12 mouse cellular contexts compared by ENCODE assay signal in genomic region chr1:37317644-37318285, GRCm38 (mm10). TPM values are rescaled to one million over a fixed set of nuclear protein-coding genes. Genes with fewer than 3 reads are reported as not detected.
A peak's percentile ranks its signal among the peaks of the same experiment; 100 is the strongest.
DNase-seq lines count a peak whose midpoint lies in the region; ATAC-seq lines count a peak whose summit lies in the region.
"Had no signal": no experiment of that assay in that cellular context is flagged by ENCODE, and none has a peak within 500 bp of the region (broad histone marks: within the 10 kb centered on the region; RNA-seq: fewer than 3 reads in every experiment).

No protein-coding gene starts in this region.

- H3K9ac ChIP-seq in liver, embryonic 15.5 days, result no peak overlapping the region
- no peak overlapping the region for H3K9ac ChIP-seq in liver, embryonic 11.5 days (ENCODE audit: low read depth, low read length)
- no peak overlapping the region for H3K9ac ChIP-seq in hindbrain, embryonic 16.5 days (ENCODE audit: low read depth, low read length)
- H3K9ac ChIP-seq: lung, embryonic 14.5 days had no signal

- peaks cover 96% of the 10 kb centered on the region for H3K79me2 ChIP-seq in macrophage (ENCODE audit: inconsistent target)

- 43% methylated on average over 7 of the region's 7 CpGs for WGBS in liver, embryonic 15.5 days (ENCODE audit: insufficient replicate concordance)
- 60% methylated on average over 7 of the region's 7 CpGs for WGBS in liver, embryonic 11.5 days
- 28% methylated on average over 7 of the region's 7 CpGs for WGBS in macrophage (ENCODE audit: missing documents)
- 85% methylated on average over 7 of the region's 7 CpGs for WGBS in hindbrain, embryonic 16.5 days

- 0 out of 2 replicates have a peak overlapping the region, but pooled peaks have one; percentile 10 for H3K4me2 ChIP-seq in liver, embryonic 15.5 days
- no peak overlapping the region for H3K4me2 ChIP-seq in liver, embryonic 11.5 days
- H3K4me2 ChIP-seq in hindbrain, embryonic 16.5 days (ENCODE audit: low read length), result no peak overlapping the region
- H3K4me2 ChIP-seq: lung, embryonic 14.5 days had no signal

- no peak overlapping the region for H3K4me3 ChIP-seq in liver, embryonic 15.5 days (replicated peaks)
- H3K4me3 ChIP-seq in liver, embryonic 11.5 days (ENCODE audit: low read depth, low read length), result no peak overlapping the region
- H3K4me3 ChIP-seq in macrophage (ENCODE audit: inconsistent target), result no peak overlapping the region
- no peak overlapping the region for H3K4me3 ChIP-seq in hindbrain, embryonic 16.5 days (ENCODE audit: low read length)
- H3K4me3 ChIP-seq: forebrain, embryonic 10.5 days had no signal

- H3K27ac ChIP-seq in liver, embryonic 15.5 days (replicated peaks), result no peak overlapping the region
- no peak overlapping the region for H3K27ac ChIP-seq in liver, embryonic 11.5 days (ENCODE audit: low read depth, low read length)
- peak overlapping the region; percentile 75 for H3K27ac ChIP-seq in macrophage
- no peak overlapping the region for H3K27ac ChIP-seq in hindbrain, embryonic 16.5 days (ENCODE audit: low read depth, low read length)
- H3K27ac ChIP-seq: forebrain, embryonic 10.5 days had no signal

- H3K27me3 ChIP-seq in liver, embryonic 15.5 days, result no peaks in the 10 kb centered on the region
- H3K27me3 ChIP-seq in liver, embryonic 11.5 days (replicated peaks; ENCODE audit: control insufficient read depth, insufficient read depth, low read length), result no peaks in the 10 kb centered on the region
- no peaks in the 10 kb centered on the region for H3K27me3 ChIP-seq in hindbrain, embryonic 16.5 days (replicated peaks; ENCODE audit: control insufficient read depth, insufficient read depth, low read length)

- H3K9me3 ChIP-seq in liver, embryonic 15.5 days (replicated peaks), result no peaks in the 10 kb centered on the region
- H3K9me3 ChIP-seq in liver, embryonic 11.5 days (ENCODE audit: control insufficient read depth, low read length), result no peaks in the 10 kb centered on the region
- H3K9me3 ChIP-seq in hindbrain, embryonic 16.5 days (ENCODE audit: control insufficient read depth, low read length), result no peaks in the 10 kb centered on the region
- H3K9me3 ChIP-seq: forebrain, embryonic 10.5 days had no signal

- DNase-seq in liver, embryonic 11.5 days (ENCODE audit: low spot score), result no peak
- peak; percentile 62 for DNase-seq in T-cell, adult 2 months (ENCODE audit: low spot score)
- peak; percentile 60 for DNase-seq in thymus, postnatal 14 days
- no peak for DNase-seq in cerebellum, postnatal 14 days
- DNase-seq: cerebellum, adult 9-10 months; kidney, postnatal 4 days; lung, embryonic 14.5 days; spleen, adult 18-20 months had no signal

- no peaks in the 10 kb centered on the region for H3K36me3 ChIP-seq in liver, embryonic 15.5 days (replicated peaks)
- no peaks in the 10 kb centered on the region for H3K36me3 ChIP-seq in liver, embryonic 11.5 days (ENCODE audit: control insufficient read depth, insufficient read depth, low read length)
- no peaks in the 10 kb centered on the region for H3K36me3 ChIP-seq in macrophage (ENCODE audit: inconsistent target)
- H3K36me3 ChIP-seq in hindbrain, embryonic 16.5 days (ENCODE audit: control insufficient read depth, insufficient read depth, low read length), result no peaks in the 10 kb centered on the region
- H3K36me3 ChIP-seq: forebrain, embryonic 10.5 days had no signal

- ATAC-seq in liver, embryonic 15.5 days (ENCODE audit: insufficient read depth), result no peak
- no peak for ATAC-seq in liver, embryonic 11.5 days (replicated peaks; ENCODE audit: low FRiP score)
- ATAC-seq in hindbrain, embryonic 16.5 days, result no peak

- peaks cover 21% of the 10 kb centered on the region for H3K4me1 ChIP-seq in liver, embryonic 15.5 days (replicated peaks)
- peaks cover 18% of the 10 kb centered on the region for H3K4me1 ChIP-seq in liver, embryonic 11.5 days (replicated peaks; ENCODE audit: control insufficient read depth, insufficient read depth, low read length)
- H3K4me1 ChIP-seq in hindbrain, embryonic 16.5 days (ENCODE audit: control insufficient read depth, insufficient read depth, low read depth, low read length), result no peaks in the 10 kb centered on the region; the same call in 1 of the 2 replicates

RNA-seq across cellular contexts. Expression of gene Inpp4a, which starts 18.1 kb away (rescaled TPM):
- polyA plus RNA-seq in liver, embryonic 15.5 days (2015; fragmentation: Nextera tagmentation; extraction: Ambion mirVana), result 4.4 and 5.0 TPM in 2 replicates
- polyA plus RNA-seq in liver, embryonic 11.5 days (2014; fragmentation: Nextera tagmentation; extraction: Ambion mirVana), result 6.0 and 6.8 TPM in 2 replicates
- total RNA-seq in macrophage (2018; cell fraction: chromatin; rRNA removed), result 100 to 1,000 TPM; 170 to 584 (median 327) TPM
- total RNA-seq in macrophage (2018; cell fraction: cytosol; rRNA removed), result 10 to 100 TPM; 28.2 to 79.3 (median 60.4) TPM
- 100 to 1,000 TPM in 24 of 26 experiments, 10 to 100 TPM in 2; 95.2 to 376 (median 172) TPM for total RNA-seq in macrophage (2018; cell fraction: nucleus; rRNA removed)
- 13.9 to 36.0 TPM (median 22.9 TPM) in 3 replicates for polyA plus RNA-seq in macrophage (2018)
- polyA plus RNA-seq in hindbrain, embryonic 16.5 days (2015; fragmentation: Nextera tagmentation; extraction: Ambion mirVana), result 74.5 and 74.9 TPM in 2 replicates

Comparison
In these comparisons a context has a peak if more than half of its experiments do, and no peak if none do; other contexts are left out.
1. DNase-seq: peak in T-cell, adult 2 months (single experiment) and thymus, postnatal 14 days (single experiment); none in liver, embryonic 11.5 days (single experiment) and cerebellum, postnatal 14 days (0 of 2).